Mouse (Mus musculus): ENCODE data around the gene Ptprk.

Ptprk gene

DNA sequence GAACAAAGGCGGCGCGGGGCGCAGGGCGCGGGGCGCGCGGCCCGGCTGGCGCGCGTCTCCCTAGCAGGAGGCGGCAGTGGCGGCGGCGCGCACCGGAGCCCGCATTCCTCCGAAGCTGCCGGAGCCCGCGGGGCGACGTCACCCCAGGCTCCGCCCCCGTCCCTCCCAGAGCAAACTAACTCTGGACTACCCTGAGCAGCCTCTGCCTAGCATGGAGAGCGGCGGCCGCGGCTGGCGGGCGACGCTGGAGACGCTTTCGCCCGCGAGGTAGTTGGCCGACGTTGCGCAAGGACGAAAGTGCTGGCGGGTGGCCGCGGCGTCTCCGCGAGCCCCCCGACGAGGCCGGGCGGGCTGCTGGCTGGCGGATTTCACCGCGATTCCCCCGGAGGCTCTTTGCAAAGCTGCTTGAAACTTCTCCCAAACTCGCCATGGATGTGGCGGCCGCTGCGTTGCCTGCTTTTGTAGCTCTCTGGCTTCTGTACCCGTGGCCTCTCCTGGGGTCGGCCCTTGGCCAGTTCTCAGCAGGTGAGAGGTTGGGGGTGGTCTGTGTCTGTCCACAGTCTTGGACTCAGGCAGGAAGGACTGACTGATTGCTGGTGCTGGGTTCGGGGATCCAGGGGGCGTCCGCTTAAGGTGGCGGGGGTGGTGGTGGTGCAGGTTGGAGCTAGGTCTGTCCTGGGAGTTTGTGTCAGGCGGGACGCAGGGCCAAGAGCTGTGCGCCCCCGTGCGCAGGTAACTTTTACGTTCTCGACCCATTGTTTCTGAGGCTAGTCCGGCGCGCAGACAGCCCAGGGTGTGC is at the start of gene Ptprk:
TSS of gene Ptprk (plus strand) at position 168 of the 799 bp plus-strand sequence.
- DNase-seq (ENCODE audit: low spot score) = peak; percentile 91

DNA sequence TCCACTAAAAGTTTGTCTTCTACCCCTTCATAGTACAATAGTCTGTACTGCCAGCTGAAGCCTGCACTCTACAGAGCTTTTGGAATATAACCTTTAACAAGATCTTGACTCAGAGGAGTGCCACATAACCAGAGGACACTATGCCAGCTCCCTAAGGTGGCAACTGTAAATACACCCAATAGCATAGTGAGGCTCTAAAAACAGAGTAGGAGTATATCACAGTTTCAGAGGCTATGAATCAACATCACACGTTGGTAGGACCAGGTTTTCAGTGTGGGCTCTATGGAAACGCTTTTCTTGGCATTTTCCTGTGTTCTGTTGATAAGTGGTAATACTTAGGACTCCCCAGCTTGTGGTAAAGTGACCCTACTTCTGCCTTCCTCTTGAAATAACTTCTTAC is 46.8 kb upstream of the Ptprk start:
- DNase-seq (ENCODE audit: low spot score) = no peak

DNA sequence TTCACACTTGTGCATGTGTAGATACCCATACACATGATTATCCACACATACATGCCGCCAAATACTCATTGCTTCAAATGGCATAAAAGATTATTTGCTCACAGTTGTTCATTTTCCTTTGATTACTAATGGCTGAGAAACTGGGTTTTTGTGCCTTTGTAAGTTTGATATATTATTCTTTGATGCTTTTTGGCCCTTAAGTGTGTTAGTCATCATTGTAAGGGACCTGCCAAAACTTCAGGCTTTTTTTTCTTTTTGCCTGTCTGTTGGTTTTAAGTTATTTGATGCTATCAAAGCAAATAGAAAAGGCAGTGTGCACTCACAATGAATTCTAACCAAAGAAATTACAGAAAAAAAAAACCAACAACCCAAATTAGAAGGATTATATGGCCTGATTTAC is 38.2 kb upstream of the Ptprk start:
- no peak for DNase-seq (ENCODE audit: low spot score)

DNA sequence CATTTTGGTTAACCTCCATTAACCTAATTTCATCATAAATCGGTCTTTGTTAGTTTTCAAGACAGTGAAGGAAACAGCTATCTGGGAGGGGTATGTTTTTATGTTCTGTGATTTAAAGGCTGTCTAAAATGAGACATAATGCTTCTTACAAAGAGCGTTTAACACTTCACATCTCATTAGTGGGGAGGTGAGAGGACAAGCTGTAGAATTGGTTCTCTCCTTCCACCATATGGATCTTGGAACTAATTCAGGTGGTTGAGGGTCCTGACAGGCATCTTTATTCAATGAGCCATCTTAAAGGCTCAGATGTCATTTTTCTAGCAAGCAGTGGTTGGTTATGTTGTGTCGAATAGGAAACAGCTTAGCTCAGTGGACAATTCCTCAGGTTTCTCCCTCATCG is 19.9 kb upstream of the Ptprk start:
- no peak for DNase-seq (ENCODE audit: low spot score)

DNA sequence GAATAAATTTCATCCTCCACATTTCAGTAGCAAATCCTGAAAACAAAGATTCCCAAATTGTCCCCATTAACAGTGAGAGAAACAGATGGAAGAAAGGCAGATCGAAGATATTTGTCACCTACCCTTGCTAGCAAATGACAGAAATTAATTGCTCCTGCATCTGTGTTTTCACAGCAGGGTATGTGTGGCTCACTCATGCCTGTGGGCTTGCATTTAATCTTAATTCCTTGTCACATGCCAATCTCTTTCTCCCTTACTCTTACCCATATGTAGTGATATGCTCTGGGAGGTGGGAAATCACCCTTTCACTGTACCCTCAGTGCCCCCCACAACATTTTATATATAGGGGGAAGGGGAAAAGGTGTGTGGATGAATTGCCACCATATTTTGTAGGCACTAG is 15.4 kb upstream of the Ptprk start:
- no peak for DNase-seq (ENCODE audit: low spot score)

DNA sequence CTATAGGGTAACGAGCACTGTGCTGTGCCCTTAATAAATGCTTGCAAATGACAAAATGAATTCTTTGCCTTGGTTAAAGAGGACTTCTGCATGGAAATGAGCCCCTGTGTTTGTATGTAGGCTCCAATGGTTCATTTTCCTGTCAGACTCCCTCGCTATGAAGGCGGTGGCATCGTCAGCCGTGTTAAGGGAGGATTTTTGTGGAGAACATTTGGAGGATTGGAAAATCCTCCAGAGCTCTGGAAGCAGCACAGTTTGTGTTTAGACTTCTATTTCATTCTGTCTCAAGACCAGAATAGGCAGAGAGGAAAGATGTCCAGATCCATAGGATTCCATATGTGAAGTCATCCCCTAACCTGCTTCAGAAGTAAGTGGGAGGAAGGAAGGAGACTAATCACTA is 6.6 kb upstream of the Ptprk start:
- no peak for DNase-seq (ENCODE audit: low spot score)

DNA sequence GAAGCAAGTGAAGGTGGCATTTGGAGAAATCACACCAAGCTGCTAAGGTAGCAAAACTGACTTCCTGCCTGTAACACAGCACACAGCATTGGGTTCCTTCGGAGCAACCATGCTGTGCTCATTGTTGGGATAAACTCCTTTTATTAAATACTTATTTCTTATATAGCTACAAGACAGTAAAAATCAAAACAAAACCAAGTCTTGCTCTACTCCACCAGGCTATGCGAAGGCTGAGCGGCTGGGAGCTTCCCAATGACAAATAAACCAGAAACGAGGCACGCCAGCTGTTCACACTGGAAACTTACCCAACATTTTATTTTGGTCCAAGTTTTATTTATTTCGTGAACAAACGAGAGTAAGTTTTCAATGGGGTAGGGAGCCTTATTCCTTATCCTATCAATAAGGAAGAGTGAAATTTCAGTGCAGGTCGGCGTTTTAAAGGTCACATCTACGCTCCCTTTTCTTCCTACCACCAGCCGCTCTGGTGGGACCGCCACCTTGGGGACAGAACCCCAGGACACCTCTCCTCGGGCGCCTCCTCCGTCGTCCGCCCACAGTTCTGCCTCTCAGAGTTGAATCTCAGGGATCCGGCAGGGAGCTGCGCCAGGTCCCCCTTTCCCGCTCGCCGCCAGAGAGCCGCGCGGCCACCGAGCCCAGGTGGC is 498 bp upstream of the Ptprk start:
- no peak for DNase-seq (ENCODE audit: low spot score)

DNA sequence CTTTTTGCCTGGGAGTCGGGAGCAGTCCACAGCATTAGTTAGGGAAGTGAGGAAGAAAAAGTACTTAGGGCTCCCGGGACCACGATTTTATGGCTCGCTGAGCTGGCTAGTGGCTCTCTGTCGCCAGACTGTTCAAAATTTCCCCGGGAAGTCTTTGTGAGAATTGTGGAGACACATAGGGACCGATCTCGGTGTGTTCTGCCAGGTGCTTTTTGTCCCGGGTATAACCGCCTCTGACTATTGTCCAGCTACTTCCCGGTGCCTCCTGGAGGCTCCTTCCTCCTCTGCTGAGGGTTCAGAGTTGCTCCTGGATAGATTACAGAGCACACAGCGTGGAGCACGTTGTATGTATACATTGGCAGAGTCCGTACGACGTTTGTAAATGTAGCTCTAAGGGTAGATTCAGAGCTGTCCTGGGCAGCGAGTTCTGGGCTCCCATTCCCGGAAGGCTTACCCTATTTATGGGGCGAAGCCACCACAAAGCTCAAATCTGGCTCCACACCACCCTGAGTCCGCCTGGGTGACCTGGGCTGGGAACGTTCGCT is 943 bp downstream of the Ptprk start:
- peak; percentile 15 for DNase-seq (ENCODE audit: low spot score)

DNA sequence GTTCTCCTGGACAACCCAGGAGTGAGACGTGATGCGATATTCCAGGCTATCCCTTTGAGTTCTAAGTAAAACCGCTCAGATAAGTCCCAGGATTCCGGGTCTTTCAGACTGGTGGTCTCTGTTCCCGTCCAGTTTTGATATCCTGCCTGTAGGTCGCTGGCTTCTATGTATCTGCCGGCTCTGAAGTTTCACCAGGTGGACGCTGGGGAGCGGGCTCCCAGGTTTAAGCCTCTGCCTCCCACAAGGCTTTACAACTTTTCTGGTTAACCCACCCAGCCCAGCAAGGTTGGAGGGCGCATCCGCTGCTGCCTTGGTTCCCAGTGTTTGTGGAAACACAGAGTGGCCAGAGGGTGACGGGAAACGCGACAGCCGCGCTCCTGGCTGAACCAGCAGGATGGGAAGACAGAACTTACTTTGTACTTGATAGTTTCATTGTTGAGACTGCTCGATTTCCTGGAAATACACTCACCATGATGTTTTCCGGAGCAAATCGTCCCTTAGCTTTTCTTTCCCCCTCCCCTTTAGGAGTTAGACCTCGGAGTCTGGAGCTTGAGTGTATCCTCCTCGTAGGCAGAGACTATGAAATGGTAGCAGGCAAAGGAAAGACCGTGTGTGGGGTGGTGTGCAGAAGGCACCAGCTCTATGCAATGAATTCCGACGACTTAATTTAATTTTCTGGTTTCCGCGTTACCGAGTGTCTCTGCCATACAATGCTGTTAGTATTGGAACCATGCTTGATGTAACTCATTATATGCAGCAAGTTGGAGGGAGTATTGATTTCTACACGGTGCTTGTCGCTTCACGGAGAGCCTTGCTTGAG is 1.6 kb downstream of the Ptprk start:
- peak; percentile 18 for DNase-seq (ENCODE audit: low spot score)

DNA sequence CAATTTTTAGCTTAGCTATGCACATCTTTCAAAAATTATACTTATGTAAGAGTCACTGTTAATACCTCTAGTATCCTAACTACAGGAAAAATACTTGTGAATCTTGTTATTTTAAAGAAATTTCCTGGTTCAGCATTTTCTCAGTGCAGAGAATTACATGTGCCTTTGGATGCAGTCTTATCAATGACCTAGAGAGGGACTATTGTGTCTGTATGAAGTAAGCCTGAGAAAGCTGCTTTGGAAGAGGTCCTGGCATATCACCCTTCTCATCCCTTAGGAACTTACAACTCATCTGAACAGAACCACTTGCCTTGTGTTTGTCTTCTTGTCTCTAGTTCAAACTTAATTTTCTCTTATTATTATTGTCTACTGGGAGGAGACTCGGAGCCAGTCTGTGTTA is 3.6 kb downstream of the Ptprk start:
- DNase-seq (ENCODE audit: low spot score) = no peak

DNA sequence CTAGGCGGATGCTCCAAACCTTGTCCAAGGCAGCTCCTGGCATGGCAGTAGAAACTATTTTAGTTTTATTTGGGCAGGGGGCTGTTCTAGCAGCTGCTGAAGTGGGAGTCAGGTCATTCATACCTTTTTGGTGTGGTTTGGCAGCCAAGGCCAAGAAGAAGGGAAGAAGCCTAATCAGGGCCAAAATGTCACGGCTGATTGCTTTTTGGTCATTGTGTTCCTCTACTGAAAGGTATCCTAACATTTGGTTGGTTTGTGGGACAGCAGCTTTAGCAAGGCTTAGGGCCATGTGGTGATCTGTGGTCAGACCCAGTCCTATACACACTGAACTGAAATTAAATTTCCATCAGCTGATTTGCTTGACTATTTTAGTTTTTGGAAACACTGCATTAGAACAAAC is 6.6 kb downstream of the Ptprk start:
- DNase-seq (ENCODE audit: low spot score) = no peak

DNA sequence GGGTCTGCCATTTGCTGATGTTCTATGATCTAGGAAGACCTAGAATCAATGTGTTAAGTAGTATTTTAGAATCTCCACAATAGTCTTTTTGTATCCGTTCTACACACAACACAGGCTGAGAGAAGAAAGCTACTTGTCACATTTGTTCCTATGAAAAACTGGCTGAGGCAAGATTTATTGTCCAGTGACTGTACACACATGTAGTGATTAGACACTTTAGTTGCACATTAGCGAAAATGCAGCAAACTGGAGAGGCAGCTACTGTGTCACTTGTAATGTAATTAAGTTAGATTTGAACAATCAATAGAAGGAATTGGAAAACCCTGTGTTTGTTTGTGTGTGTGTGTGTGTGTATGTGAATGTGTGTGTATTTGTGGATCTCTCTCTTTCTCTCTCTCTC is 8.6 kb downstream of the Ptprk start:
- no peak for DNase-seq (ENCODE audit: low spot score)

DNA sequence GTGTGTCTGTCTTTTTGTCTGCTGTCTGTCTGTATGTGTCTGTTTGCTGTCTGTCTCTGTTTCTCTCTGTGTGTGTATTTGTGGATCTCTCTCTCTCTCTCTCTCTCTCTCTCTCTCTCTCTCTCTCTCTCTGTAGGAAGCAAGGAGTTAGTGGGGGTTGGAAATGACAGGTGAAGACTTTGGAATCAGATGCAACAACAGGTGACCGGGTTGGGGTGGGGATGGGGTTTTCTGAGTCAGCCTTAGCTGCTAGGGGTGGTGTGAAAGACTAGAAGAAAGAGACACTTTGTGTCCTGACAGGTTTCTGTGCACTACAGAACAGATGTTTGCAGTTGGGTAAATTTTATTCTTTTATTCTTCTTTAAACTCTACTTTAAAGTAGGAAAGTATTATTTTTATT is 9.0 kb downstream of the Ptprk start:
- DNase-seq (ENCODE audit: low spot score) = no peak

DNA sequence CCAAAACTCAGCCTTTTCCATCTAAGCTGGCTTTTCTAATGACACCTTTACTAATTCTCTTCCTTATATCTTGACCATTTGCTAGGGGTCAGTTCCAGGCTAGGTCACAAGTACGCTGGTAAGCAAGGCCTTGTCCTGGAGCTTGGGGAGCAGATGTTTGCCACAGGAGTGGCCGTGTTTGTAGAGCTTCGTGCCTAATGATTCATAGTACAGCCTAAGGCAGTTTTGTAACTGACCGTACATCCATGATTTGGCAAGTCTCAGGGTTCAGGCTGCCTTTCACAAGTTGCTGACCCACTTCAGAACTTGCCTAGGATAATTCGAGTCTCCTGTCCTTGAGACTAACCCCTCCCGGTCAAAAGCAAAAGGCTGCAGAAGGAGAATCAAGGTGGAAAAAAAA is 12.7 kb downstream of the Ptprk start:
- DNase-seq (ENCODE audit: low spot score) = no peak

DNA sequence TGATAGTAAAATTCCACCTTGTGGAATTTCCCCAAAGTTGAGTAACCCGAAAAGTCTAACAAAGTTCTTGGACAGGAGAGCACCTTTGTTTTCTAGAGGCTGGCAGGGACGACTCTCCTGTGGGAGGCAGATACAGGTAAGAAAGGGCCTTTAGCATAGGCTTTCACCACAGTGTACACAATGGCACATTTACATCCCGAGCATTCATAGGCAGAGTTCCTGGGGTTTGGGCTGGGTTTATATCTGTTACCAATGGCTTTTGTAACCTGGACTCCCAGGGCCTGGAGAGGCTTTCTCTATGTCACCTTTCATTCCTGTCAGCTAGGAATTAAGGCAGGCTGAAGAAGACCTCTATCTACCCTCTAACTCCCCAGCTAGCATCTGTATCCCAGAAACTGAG is 13.1 kb downstream of the Ptprk start:
- DNase-seq (ENCODE audit: low spot score) = no peak

DNA sequence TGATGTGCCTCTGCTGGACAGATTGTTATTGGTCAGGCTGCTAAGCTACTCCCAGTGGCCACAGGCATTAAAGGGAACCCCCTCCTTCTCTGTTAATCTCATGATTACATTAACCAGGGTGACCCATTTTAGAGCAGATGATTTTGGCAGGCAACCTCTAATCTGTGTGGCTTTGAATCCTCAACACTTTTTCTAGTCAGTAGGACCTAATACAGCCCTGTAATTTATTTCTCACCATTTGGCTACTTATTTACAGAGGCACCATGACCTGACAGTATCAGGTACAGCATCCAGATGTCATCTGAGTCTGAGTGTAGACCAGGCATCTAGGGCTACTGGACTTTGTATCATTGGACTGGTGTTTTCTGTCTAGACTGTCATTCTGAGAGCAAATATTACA is 21.4 kb downstream of the Ptprk start:
- DNase-seq (ENCODE audit: low spot score) = no peak

DNA sequence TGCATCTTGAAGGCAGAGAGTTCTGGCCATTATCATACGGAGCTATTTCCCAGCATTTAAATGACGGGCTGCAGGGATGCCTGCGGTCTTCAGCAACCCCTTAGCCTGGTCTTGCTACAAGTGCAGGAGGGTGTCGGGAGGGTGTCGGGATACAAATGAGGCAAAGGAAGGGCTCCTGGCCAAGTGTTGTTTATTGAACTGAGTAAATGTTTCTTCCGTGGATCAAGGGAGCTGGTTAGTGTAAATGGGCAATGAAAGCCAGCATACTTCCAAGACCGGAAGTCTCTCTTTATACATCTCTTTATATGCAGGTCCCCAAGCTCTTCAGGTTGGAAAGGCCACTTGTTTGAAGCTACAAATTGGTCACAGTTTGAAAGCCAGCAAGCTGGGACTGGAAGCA is 23.0 kb downstream of the Ptprk start:
- DNase-seq (ENCODE audit: low spot score) = no peak

DNA sequence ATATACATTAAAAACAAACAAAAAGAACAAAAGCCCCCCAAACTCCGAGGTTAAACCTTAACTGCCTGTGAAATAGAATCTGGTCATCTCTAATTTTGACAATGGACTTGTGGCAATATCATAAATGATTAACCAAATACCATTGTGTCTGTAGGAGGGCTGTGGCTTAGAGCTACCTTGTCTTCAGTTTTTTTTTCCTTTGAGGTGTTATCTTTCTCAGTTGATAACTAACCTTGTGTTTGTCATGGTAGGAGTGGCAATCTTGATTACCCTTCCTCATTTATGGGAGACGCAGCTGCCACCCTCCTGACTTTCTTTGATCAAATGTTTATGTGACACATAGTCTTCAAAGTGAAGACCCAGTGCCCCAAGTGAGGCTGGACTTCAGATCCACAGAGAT is 24.3 kb downstream of the Ptprk start:
- no peak for DNase-seq (ENCODE audit: low spot score)

DNA sequence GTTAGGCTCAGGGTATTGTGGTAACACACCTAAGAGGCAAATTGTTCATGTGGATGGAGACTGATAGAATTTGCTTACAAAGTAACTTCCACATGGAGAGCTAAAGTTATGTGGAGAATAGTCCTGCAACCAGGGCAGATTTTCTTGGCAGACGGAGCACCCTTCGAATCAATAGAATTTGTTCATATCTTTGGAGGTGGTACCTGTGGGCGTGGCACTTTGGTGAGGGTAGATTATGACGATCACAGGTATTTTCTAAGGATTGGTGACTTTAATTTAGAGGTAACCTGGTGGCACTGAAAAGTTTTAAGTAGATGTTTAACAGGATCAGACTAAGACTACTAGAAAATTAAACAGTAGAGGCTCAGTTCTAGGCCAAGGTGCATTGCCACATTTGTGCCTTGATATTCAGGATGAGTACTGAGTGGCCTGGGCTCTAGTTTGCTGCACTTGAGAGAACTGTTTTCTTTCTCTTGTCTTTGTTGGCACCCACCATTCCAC is 28.8 kb downstream of the Ptprk start:
- no peak for DNase-seq (ENCODE audit: low spot score)

DNA sequence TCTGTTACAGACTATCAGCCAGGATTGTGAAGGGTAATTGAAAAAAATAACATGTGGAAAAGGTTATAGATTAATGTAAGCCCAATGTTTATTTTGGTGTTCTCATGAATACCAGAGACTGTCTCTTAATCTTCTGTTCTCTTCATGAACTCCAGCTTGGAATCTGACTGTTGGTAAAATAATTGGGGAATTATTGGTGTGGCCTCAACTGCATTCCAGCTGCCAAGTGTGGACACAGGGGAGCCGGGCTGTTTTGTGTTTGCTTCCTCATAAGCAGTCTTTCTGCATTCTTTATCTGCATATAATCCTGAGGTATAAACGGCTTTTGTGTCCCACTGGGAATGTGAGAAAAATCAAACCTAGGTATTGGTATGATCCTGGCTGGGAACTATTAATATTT is 29.3 kb downstream of the Ptprk start:
- no peak for DNase-seq (ENCODE audit: low spot score)

DNA sequence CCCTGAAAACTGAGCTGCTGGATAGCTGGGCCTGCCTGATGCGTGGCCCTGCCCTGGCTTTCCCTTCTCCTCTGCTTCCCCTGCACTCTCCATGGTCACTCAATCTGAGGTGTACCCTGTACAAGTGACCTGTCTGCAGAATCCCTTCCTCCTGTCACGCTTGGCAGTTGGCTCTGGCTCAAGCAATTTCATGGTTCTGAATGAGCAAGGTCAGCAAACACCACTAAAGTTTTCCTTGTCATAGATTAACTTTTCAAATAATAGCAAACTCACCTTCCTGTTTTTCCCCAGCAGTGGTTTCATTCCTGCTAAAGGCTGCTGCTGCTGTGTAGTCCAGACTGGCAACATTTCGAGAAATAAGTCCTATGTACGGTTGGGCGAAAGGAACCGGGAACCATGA is 30.6 kb downstream of the Ptprk start:
- DNase-seq (ENCODE audit: low spot score) = no peak

DNA sequence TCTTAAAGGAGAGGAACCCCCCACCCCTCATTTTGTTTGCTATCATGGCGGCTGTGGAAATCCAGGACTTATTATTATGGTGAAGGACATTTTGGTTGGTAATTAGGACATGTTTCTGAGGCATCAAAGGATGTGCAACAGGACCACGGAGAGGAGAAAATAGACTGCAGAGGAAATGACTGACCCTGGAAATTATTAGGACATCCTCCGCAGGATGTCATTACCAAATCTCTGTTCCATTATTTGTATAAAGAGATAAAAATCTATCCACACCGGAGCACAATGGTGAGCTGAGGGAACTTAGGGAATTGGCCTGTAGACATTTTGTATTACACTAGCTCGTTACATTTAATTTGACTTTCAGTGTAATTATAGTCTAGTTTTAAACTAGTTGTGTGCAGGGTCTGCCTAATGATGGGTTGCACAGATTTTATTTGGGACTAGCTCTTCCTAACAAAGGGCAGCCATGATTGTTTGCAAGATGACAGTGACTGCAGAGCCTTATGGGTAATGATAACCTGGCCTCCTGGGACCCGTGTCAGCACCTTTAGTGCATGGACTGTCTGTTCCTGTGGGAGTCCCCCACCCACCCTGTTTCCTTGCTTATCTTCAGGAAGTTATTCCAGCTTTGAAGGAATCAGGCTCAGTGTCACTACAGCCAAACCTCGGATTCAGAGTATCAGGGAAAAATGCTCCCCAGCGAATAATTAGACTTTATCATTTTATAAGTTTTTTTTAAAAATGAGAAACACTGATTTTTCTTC is 38.4 kb downstream of the Ptprk start:
- no peak for DNase-seq (ENCODE audit: low spot score)
